Mouse (Mus musculus) limb, embryonic 13.5 days (tissue): Measurements from ENCODE around the gene Khdrbs1. TPM values are rescaled to one million over a fixed set of nuclear protein-coding genes. Genes with fewer than 3 reads are reported as not detected.
A peak's percentile ranks its signal among the peaks of the same experiment; 100 is the strongest.
"Not testable (repeated sequence)": the region's sequence is repeated elsewhere in the genome, so short reads cannot be mapped to it uniquely, and the experiment has no call there.

Source experiments
- ATAC-seq: fragments of 200-750 bp; cut with Nextera tagmentation; 2 replicates; pipeline ENCODE4 v1.8.0; 2017; ENCODE audit warnings: low read depth, moderate number of reproducible peaks, moderate TSS enrichment; ENCODE audit not compliant: low FRiP score
- H3K27ac ChIP-seq: fragments of 300-500 bp; sonication (generic); 2 replicates; pipeline ENCODE4 v1.5.1; 2015; ENCODE audit warnings: inconsistent platforms, mild to moderate bottlenecking, moderate library complexity
- H3K27me3 ChIP-seq: fragments of 300-500 bp; sonication (generic); 2 replicates; pipeline ENCODE4 v1.6.1; 2015; ENCODE audit warnings: mild to moderate bottlenecking, inconsistent platforms
- H3K36me3 ChIP-seq: fragments of 300-500 bp; sonication (generic); 2 replicates; pipeline ENCODE4 v1.6.1; 2015; ENCODE audit warnings: inconsistent platforms, mild to moderate bottlenecking, moderate library complexity
- H3K4me1 ChIP-seq: fragments of 300-500 bp; sonication (generic); 2 replicates; pipeline ENCODE4 v1.6.1; 2015; ENCODE audit warnings: inconsistent platforms
- H3K4me2 ChIP-seq: fragments of 300-500 bp; sonication (generic); replicated peaks from 2 replicates; pipeline ENCODE4 v1.6.1; 2015; ENCODE audit warnings: inconsistent platforms, mild to moderate bottlenecking, moderate library complexity
- H3K4me3 ChIP-seq: fragments of 300-500 bp; sonication (generic); 2 replicates; pipeline ENCODE4 v1.5.1; 2015; ENCODE audit warnings: moderate library complexity, mild to moderate bottlenecking, inconsistent platforms
- H3K9ac ChIP-seq: fragments of 300-500 bp; sonication (generic); 2 replicates; pipeline ENCODE4 v1.6.1; 2015; ENCODE audit warnings: mild to moderate bottlenecking, inconsistent platforms
- H3K9me3 ChIP-seq: fragments of 300-500 bp; sonication (generic); 2 replicates; pipeline ENCODE4 v1.6.1; 2016; ENCODE audit warnings: inconsistent platforms
- WGBS: fragments of 180-500 bp; shearing (Covaris S2); methylation state at CpG from one replicate; pipeline ENCODE4 v1.1.7; 2015; 5-methylcytosine and 5-hydroxymethylcytosine counted together
- polyA plus RNA-seq: library from polyadenylated mRNA; unstranded; fragments of >200 nt; fragmentation: Nextera tagmentation; extraction: Ambion mirVana; gene quantifications from 2 replicates; pipeline ENCODE4 v1.2.1, GENCODE M21; 2015

The Khdrbs1 gene
- polyA plus RNA-seq, 1 experiment from 2014 or later: 145 TPM

DNA sequence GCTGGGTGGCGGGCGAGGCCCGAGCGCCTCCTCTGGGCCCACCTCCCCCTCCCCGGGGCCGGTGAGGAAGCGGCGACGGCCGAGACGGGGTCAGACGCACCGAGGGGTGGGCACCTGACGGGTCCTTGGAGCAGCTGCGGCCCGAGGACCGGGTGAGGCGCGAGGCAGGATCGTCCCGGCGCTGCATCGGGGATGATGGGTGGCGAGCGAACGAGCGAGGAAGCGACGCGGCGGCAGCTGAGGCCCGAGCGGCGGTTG, 200 bp downstream of the Khdrbs1 start:
- WGBS: 0% methylated on average over 30 of the region's 34 CpGs
- Histone ChIP-seq H3K9ac (peak overlapping the region; percentile 100), H3K27me3 (no peaks in the 10 kb centered on the region), H3K4me2 (peak overlapping the region; percentile 80), H3K4me3 (peak overlapping the region; percentile 100), H3K27ac (peak overlapping the region; percentile 99), H3K36me3 (peaks cover 5% of the 10 kb centered on the region; the same call in 1 of the 2 replicates), H3K4me1 (peaks cover 37% of the 10 kb centered on the region), H3K9me3 (no peaks in the 10 kb centered on the region)
- peak; percentile 55 for ATAC-seq

DNA sequence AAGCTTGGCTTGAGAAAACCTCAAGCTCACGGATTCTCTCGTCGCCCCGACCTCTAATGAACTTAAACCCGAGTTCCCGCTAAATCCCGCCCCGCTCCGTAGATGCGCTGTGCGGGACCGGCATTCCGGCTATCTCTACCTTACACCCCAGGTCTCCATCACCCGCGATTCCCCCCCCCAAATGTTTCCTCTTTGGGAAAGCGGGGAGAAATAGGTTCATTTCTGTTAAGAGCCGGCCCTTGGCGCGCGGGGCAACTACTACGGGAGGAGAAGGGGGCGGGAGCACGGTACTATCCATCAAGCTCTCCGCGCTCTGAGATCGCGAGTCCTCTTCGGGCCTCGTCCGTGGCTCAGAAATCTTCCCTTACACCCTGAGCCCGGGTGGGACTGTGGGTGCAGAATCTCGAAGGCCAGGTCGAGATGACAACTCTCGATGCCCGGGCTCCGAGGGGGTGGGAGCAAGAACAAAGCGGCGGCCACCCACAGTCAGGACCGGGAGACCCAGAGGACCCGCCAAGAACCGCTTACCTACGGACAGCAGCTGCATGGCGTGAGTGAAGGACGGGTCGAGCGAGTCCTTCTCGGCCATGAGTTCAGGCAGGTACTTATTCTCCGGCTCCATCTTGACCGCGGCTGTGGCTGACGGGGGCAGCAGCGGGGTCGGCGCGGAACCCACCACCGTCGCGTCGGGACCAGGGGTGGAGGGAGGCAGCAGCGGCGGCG, 691 bp downstream of the Khdrbs1 start:
- Histone ChIP-seq H3K4me1 (peaks cover 41% of the 10 kb centered on the region), H3K27ac (peak overlapping the region; percentile 99), H3K9me3 (no peaks in the 10 kb centered on the region), H3K4me2 (peak overlapping the region; percentile 80), H3K9ac (peak overlapping the region; percentile 100), H3K27me3 (no peaks in the 10 kb centered on the region), H3K36me3 (peaks cover 5% of the 10 kb centered on the region; the same call in 1 of the 2 replicates), H3K4me3 (peak overlapping the region; percentile 100)
- ATAC-seq: peak; percentile 7
- WGBS: under 1% methylated on average over 62 of the region's 62 CpGs

DNA sequence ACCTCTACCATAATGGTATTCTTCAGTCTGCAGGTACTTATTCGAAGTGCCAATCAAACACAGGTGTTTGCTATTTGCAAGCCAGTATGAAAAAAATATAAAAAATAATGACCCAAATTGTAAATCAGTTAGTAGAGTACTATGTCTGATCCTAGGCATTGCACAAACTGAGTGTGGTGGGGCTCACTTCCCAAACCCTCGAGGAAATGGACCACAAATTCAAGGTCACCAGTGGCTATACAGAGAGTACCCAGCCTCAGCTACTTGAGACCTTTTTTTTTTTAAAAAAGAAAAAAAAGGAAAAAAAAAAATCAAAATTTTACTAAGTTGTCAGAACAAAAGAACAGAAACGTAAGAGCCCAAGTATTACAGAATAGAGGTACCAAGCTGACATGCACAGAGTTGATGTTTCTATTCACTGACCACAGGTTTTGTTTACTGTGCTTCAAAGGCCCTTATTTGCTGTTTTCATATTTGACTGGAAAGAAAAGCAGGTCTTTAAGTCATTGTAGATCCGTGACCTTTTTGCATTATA, 2.9 kb downstream of the Khdrbs1 start:
- Histone ChIP-seq H3K36me3 (peaks cover 10% of the 10 kb centered on the region), H3K27me3 (no peaks in the 10 kb centered on the region), H3K4me2 (peak overlapping the region; percentile 80), H3K4me3 (peak overlapping the region; percentile 100), H3K4me1 (peaks cover 50% of the 10 kb centered on the region), H3K9ac (no peak overlapping the region), H3K27ac (no peak overlapping the region), H3K9me3 (no peaks in the 10 kb centered on the region)
- ATAC-seq: no peak
- WGBS: 68% methylated on average over 4 of the region's 4 CpGs

DNA sequence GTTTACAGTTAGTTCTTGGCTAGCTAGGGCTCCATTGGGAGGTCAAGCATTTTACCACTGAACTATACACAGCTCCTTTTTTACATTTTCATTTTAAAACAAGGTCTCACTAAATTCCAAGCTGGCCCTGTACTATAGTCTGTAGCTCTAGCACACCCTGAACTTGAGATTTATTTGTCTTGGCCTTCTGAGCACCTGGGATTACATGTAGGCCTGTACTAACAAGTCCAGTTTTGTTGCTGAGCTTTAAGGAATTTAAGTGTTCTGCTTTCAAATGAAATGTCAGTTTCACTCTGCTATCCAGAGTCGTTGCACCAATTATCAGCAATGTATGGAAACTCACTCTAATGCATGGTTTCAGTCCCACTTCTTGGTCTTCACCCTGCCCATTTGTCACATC, 5.9 kb downstream of the Khdrbs1 start:
- no peaks in the 10 kb centered on the region for H3K27me3 ChIP-seq
- WGBS: 68% methylated on average over 1 of the region's 1 CpGs
- ATAC-seq: no peak
- H3K36me3 ChIP-seq: peaks cover 16% of the 10 kb centered on the region
- H3K9me3 ChIP-seq: no peaks in the 10 kb centered on the region
- H3K4me1 ChIP-seq: peaks cover 42% of the 10 kb centered on the region
- H3K27ac ChIP-seq: 0 out of 2 replicates have a peak overlapping the region, but pooled peaks have one; percentile 4
- no peak overlapping the region for H3K4me3 ChIP-seq
- no peak overlapping the region for H3K4me2 ChIP-seq
- no peak overlapping the region for H3K9ac ChIP-seq

DNA sequence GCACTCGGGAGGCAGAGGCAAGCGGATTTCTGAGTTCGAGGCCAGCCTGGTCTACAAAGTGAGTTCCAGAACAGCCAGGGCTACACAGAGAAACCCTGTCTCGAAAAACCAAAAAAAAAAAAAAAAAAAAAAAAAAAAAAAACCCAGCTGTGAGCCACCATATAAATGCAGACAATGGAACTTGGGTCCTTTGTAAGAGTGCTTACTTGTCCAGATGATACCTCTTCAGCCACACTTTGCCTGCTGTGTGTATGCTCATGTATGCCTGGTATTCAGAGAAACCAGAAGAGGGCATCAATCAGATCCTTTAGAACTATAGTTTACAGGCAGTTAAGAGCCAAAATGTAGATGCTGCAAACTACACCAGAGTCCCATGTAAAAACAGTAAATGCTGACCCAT, 6.6 kb downstream of the Khdrbs1 start:
- H3K27me3 ChIP-seq, H3K9me3 ChIP-seq, ATAC-seq, H3K9ac ChIP-seq, H3K27ac ChIP-seq, H3K4me2 ChIP-seq, H3K4me3 ChIP-seq: not testable (repeated sequence)
- H3K4me1 ChIP-seq: peaks cover 41% of the 10 kb centered on the region
- WGBS: 97% methylated on average over 3 of the region's 4 CpGs
- H3K36me3 ChIP-seq: peaks cover 20% of the 10 kb centered on the region

DNA sequence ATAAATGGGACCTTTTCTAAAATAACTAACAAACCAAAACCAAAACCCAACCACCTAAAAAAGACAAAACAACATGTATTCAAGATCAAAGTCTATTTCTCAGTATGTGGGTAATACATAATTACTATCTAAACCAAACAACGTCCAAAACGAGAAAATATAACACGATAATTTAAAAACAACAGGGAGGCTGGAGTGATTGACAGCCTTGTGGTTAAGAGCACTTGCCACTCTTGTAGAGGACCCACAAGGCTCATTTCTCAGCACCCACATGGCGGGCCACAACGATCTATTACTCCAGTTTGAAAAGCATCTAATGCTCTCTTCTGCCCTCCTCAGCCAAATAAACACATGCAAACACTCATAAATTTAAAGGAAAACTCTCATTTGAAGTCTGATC, 10.7 kb downstream of the Khdrbs1 start:
- H3K36me3 ChIP-seq: peaks cover 44% of the 10 kb centered on the region
- WGBS: 86% methylated on average over 5 of the region's 5 CpGs
- no peaks in the 10 kb centered on the region for H3K9me3 ChIP-seq
- H3K4me3 ChIP-seq: no peak overlapping the region
- peaks cover 9% of the 10 kb centered on the region for H3K4me1 ChIP-seq
- H3K9ac ChIP-seq: no peak overlapping the region
- no peak overlapping the region for H3K27ac ChIP-seq
- H3K4me2 ChIP-seq: no peak overlapping the region
- no peak for ATAC-seq
- H3K27me3 ChIP-seq: no peaks in the 10 kb centered on the region

DNA sequence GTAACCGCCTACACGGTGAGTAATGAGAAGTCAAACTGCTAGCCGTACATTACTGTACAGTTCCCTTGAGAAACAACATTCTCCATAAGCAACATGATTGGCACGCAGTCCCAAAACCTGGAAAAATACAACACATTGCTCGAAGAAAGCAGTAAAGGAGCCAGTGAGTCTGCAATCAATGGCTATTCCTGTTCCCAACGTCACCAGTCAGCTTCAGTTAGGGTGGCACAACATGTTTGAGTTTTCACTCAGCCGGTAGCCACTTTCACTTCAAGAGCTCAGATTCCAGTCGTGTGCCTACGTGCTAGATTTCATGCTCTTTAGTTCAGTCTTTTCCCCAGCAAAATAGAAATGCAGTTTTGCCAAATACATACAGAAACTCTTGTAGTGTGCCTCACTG, 25.8 kb downstream of the Khdrbs1 start:
- ATAC-seq: no peak
- Histone ChIP-seq H3K4me3 (no peak overlapping the region), H3K4me2 (no peak overlapping the region), H3K4me1 (no peaks in the 10 kb centered on the region), H3K27ac (no peak overlapping the region; the same call in 1 of the 2 replicates), H3K36me3 (peaks cover 84% of the 10 kb centered on the region), H3K9me3 (no peaks in the 10 kb centered on the region), H3K9ac (no peak overlapping the region), H3K27me3 (no peaks in the 10 kb centered on the region)
- 88% methylated on average over 9 of the region's 9 CpGs for WGBS

DNA sequence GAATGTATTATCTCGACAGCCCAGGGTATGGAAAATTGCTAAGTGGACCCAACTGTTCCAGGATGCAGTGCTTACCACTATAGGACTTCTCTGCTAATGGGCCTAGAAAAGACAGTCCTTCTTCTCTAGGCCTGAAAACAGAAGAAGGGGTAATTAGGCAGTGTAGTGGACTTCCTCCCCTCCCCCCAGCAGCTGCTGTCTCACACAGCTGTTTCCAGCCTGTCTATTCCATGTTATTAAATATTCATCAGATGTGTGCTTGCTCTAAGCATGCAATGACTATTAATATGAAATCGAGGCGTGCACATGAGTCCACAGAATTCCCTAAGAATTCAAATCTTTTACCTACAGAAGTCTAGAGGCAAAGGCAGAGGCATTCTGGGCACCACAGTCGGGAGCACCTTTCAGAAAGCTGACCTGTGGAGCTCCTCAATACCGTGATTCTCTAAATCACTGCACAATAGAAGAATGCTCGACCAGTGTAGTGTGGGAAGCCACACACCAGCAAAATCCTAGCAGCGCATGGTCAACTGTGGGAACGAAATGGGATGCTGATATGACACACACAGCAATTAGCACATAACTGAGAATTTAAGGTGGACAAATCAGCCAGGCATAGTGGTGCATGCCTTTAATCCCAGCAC, 32.5 kb downstream of the Khdrbs1 start:
- peaks cover 95% of the 10 kb centered on the region for H3K36me3 ChIP-seq

DNA sequence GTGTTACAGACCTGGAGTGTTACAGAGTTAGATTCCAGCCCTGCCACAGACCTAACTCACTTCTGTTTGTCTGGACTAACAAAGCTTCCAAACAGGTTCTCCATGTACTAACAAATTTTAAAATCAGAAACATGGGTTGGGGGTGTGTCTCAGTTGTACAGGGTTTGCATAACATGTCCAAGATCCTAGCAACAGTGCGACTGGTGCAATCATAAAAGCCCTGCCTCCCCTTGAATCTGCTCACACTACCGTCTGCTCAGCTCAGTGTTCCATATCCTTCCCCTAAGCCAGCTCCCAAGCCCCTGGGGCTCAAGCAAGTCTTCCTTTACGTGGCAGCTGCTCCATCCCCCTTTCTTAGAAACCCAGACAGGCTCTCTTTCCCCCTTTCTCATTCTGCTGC, 35.4 kb downstream of the Khdrbs1 start:
- no peak for ATAC-seq
- H3K4me2 ChIP-seq: no peak overlapping the region
- H3K9ac ChIP-seq: no peak overlapping the region
- WGBS: 66% methylated on average over 3 of the region's 3 CpGs
- H3K27me3 ChIP-seq: no peaks in the 10 kb centered on the region
- H3K36me3 ChIP-seq: peaks cover 87% of the 10 kb centered on the region
- no peak overlapping the region for H3K4me3 ChIP-seq
- peak overlapping the region; percentile 33; the same call in 1 of the 2 replicates for H3K27ac ChIP-seq
- H3K4me1 ChIP-seq: peaks cover 28% of the 10 kb centered on the region
- H3K9me3 ChIP-seq: no peaks in the 10 kb centered on the region

More for the DNA sequence above, 32.5 kb downstream of the Khdrbs1 start:
- Histone ChIP-seq H3K27ac (no peak overlapping the region; the same call in 1 of the 2 replicates), H3K9me3 (no peaks in the 10 kb centered on the region), H3K4me2 (no peak overlapping the region), H3K4me3 (no peak overlapping the region), H3K9ac (no peak overlapping the region), H3K27me3 (no peaks in the 10 kb centered on the region), H3K4me1 (no peaks in the 10 kb centered on the region)
- no peak for ATAC-seq
- 80% methylated on average over 8 of the region's 8 CpGs for WGBS

DNA sequence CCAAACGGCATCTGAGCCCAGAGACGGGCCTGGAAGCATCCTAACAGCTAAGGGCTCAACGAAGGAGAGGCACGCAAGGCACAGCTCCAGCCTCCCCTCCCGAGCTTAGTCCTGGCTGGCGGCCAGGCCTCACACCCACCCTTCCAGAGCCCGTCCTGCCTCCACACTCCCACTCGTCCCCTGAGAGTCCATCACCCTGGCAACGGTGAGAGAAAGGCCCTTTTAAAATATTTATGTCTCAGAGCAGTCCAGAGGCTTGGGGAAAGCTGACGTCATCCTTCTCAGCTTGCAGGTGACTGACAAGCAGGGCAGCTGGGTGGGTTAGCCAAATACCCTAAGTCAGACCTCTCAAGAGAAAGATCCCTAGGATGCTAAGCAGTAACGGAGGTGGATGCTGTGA, 39.6 kb downstream of the Khdrbs1 start:
- Histone ChIP-seq H3K4me3 (no peak overlapping the region), H3K27ac (peak overlapping the region; percentile 88), H3K9me3 (no peaks in the 10 kb centered on the region), H3K27me3 (no peaks in the 10 kb centered on the region), H3K36me3 (peaks cover 44% of the 10 kb centered on the region), H3K4me1 (peaks cover 57% of the 10 kb centered on the region), H3K4me2 (peak overlapping the region; percentile 27), H3K9ac (peak overlapping the region; percentile 43; the same call in 1 of the 2 replicates)
- 10% methylated on average over 11 of the region's 11 CpGs for WGBS
- peak; percentile 91 for ATAC-seq

DNA sequence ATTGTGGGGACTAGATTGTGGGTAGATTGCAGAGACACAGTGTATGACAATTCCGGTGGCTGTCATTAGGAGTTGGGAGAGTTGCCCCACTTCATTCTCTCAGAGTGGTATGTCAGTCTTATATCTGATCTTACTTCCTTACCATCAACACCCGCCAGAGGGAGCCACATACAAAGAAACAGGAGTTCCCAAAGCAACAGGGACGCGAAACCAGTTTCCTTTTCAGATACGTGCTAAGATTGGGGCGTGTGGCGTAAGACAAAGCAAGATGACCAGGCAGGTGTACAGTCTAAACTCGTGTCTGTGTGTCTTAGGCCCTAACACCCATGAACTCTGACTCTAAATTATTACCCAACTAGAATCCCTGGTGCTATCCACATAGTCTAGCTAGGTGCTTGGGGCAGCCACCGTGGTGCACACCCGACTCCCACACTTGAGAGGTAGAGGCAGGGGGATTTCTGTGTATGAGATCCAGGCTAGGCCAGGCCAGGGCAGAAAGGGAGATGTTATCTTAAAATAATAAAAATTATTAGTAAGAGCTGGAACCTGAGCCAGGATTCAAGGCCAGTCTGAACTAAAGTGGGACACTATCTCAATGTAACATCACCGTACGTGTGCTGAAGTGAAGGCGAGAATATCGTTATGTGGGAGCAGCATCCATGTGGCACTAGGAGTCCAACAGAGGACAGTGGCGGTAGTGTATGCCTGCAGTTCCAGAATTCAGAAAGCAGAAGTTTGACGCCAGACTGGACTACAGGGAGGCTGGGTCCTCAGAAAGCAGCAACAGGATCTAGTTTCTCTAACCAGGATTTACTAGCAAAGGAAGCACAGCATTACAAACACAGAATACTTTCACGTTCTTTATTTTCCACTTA, 40.4 kb downstream of the Khdrbs1 start:
- Histone ChIP-seq H3K9me3 (no peaks in the 10 kb centered on the region), H3K27me3 (no peaks in the 10 kb centered on the region), H3K4me1 (peaks cover 60% of the 10 kb centered on the region), H3K36me3 (peaks cover 36% of the 10 kb centered on the region), H3K4me2 (peak overlapping the region; percentile 27), H3K9ac (peak overlapping the region; percentile 43; the same call in 1 of the 2 replicates), H3K27ac (peak overlapping the region; percentile 88), H3K4me3 (no peak overlapping the region)
- 0 out of 2 replicates have a peak, but pooled peaks have one; percentile 7 for ATAC-seq
- WGBS: 51% methylated on average over 17 of the region's 17 CpGs

DNA sequence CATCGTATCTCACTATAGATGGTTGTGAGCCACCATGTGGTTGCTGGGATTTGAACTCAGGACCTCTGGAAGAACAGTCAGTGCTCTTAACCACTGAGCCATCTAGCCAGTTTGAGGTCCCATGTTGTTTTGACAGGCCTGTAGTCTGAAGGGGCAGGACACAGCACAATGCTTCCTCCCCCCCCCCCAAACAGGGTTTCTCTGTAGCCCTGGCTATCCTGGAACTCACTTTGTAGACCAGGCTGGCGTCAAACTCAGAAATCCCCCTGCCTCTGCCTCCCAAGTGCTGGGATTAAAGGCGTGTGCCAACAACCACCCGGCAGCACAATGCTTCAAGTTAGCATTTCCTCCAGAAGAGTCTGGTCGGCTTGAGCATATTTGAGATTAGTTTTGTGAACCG, 41.4 kb downstream of the Khdrbs1 start:
- H3K9me3 ChIP-seq, H3K9ac ChIP-seq, H3K27me3 ChIP-seq, H3K4me3 ChIP-seq, ATAC-seq, H3K4me2 ChIP-seq: not testable (repeated sequence)
- Histone ChIP-seq H3K4me1 (peaks cover 63% of the 10 kb centered on the region), H3K36me3 (peaks cover 26% of the 10 kb centered on the region), H3K27ac (peak overlapping the region; percentile 0; the same call in 1 of the 2 replicates)
- 89% methylated on average over 6 of the region's 6 CpGs for WGBS
